Comparison of ENCODE assay signal across 10 mouse cellular contexts in the genomic region with DNA sequence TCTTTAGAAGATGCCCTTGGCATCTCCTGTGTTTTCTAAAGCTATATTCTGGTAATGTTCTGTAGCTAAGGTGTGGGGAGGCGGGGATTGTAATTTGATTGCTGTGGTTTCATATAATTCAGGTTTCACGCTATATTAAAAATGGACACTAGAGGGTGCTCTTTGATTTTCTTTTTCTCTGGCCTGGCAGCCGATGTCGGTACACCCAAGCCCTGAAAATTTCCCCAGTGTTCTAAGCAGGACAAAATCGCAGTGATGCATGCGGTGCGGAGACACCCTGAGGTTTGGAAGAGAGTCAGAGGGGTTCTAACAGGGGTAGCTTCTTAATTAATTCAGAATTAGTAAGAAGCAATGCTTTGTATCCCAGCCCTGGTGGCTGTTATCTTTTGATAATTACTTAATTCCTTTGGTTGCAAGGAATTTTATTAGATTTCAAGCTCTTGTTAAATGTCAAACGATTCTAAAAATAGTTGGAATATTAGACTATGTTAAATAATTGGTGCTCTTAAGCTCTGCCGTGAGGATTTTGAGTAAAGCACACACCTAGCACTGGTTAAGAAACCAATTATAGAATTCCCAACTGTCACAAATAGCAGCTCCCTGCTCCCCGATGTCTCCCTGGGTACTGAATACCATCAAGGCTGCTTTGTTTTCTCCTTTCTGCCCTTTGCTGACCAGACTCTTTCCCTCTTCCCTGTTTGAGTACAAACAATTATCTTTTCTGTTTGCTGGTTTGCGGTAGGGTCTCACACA.
DNase-seq lines count a peak whose midpoint lies in the region; ATAC-seq and TF ChIP-seq lines count a peak whose summit lies in the region.
"Had no signal": no experiment of that assay in that cellular context is flagged by ENCODE, and none has a peak within 500 bp of the region (broad histone marks: within the 10 kb centered on the region; RNA-seq: fewer than 3 reads in every experiment).

No protein-coding gene starts in this region.

- H3K4me1 ChIP-seq in hindbrain, embryonic 12.5 days = no peaks in the 10 kb centered on the region
- no peaks in the 10 kb centered on the region for H3K4me1 ChIP-seq in small intestine, adult 2 months (ENCODE audit: control insufficient read depth, insufficient read depth, insufficient read length, low read length)

- H3K27me3 ChIP-seq in hindbrain, embryonic 12.5 days = peaks cover 5% of the 10 kb centered on the region; the same call in 1 of the 2 replicates
- H3K27me3 ChIP-seq in small intestine, adult 2 months (ENCODE audit: control insufficient read depth, insufficient read depth, low read length) = no peaks in the 10 kb centered on the region

- no peak overlapping the region for H3K9ac ChIP-seq in hindbrain, embryonic 12.5 days
- H3K9ac ChIP-seq: midbrain, embryonic 12.5 days had no signal

- peak; percentile 54; the same call in 1 of the 2 replicates for TF ChIP-seq CTCF in small intestine, adult 2 months (IDR thresholded peaks at IDR 0.05; ENCODE audit: extremely low read depth, insufficient read length, insufficient replicate concordance, low read depth, low read length)

- H3K36me3 ChIP-seq in hindbrain, embryonic 12.5 days = no peaks in the 10 kb centered on the region
- H3K36me3 ChIP-seq in small intestine, adult 2 months (ENCODE audit: control insufficient read depth, insufficient read depth, low read length) = no peaks in the 10 kb centered on the region
- H3K36me3 ChIP-seq: midbrain, embryonic 12.5 days had no signal

- H3K9me3 ChIP-seq in hindbrain, embryonic 12.5 days (replicated peaks) = no peaks in the 10 kb centered on the region
- H3K9me3 ChIP-seq: midbrain, embryonic 12.5 days had no signal

- 0 out of 2 replicates have a peak, but pooled peaks have one; percentile 43 for ATAC-seq in hindbrain, embryonic 12.5 days (ENCODE audit: low FRiP score)

- no peak overlapping the region for H3K4me3 ChIP-seq in hindbrain, embryonic 12.5 days
- H3K4me3 ChIP-seq in small intestine, adult 2 months (ENCODE audit: low read depth, low read length) = no peak overlapping the region
- H3K4me3 ChIP-seq: erythroblast, embryonic 14.5 days; midbrain, embryonic 12.5 days had no signal

- H3K27ac ChIP-seq in hindbrain, embryonic 12.5 days = no peak overlapping the region
- H3K27ac ChIP-seq in small intestine, adult 2 months (ENCODE audit: insufficient read depth, low read depth, low read length) = no peak overlapping the region
- H3K27ac ChIP-seq: midbrain, embryonic 12.5 days had no signal

- peak; percentile 58 for DNase-seq in left cerebral cortex, adult 11 months (ENCODE audit: low spot score)
- DNase-seq in left cerebral cortex, adult 8-10 months (ENCODE audit: low spot score in 2 of 2) = no peak
- DNase-seq in Muller cell, postnatal 12 days (ENCODE audit: inconsistent ontology term) = peak; percentile 69
- DNase-seq in cerebellum, postnatal 25 days = peak; percentile 34 to 48
- peak; percentile 38 for DNase-seq in lung, postnatal 10 days
- DNase-seq in adrenal gland, adult 18-20 months (ENCODE audit: low spot score in 2 of 2) = no peak

- no peak for TF ChIP-seq POLR2A in small intestine, adult 2 months (IDR thresholded peaks at IDR 0.05; ENCODE audit: low read depth, low read length)

- 30% methylated on average over 11 of the region's 11 CpGs for WGBS in hindbrain, embryonic 12.5 days
- WGBS in small intestine, adult 2 months = 27% methylated on average over 11 of the region's 11 CpGs

- no peak overlapping the region for H3K4me2 ChIP-seq in hindbrain, embryonic 12.5 days (replicated peaks)
- H3K4me2 ChIP-seq: midbrain, embryonic 12.5 days had no signal

Comparison
In these comparisons a context has a peak if more than half of its experiments do, and no peak if none do; other contexts are left out.
1. DNase-seq: peak in left cerebral cortex, adult 11 months (single experiment), Muller cell, postnatal 12 days (single experiment), cerebellum, postnatal 25 days (2 of 2) and lung, postnatal 10 days (single experiment); none in left cerebral cortex, adult 8-10 months (0 of 2) and adrenal gland, adult 18-20 months (0 of 2).